Mouse (Mus musculus): ENCODE results near the gene Mrgprb3. TPM values are rescaled to one million over a fixed set of nuclear protein-coding genes. Genes with fewer than 3 reads are reported as not detected.

Gene Mrgprb3
- not detected in 2 replicates for polyA plus RNA-seq (2014; fragmentation: Nextera tagmentation; extraction: Ambion mirVana)

DNA sequence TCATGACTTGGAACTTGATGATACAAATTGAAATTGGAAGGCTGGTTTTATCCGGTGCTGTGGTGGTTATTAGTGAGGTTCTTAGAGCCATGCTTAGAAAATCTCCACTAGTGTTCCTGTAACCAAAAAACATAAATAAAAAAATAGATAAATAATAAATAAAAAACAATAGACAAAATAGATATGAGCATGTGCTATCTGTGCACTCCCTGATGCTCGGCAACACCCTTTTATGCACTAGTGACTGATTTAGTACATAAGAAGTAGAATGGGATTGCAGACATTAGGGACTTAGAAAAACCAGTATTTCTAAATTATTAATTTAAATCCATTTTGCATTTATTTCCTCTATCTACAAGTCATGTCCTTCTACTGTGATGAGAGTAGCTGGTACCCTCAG, at the start of gene Mrgprb3:
Gene Mrgprb3, minus strand, starts transcription at position 101 of the 400 bp plus-strand sequence.
- Histone ChIP-seq H3K4me1 (ENCODE audit: control insufficient read depth, insufficient read depth, low read length) (no peaks in the 10 kb centered on the region), H3K27ac (ENCODE audit: low read depth, low read length) (no peak within 1 kb of the TSS), H3K4me3 (ENCODE audit: low read depth, low read length) (no peak within 1 kb of the TSS), H3K9me3 (replicated peaks; ENCODE audit: control insufficient read depth, low read length) (no peaks in the 10 kb centered on the region), H3K9ac (ENCODE audit: low read depth, low read length) (no peak within 1 kb of the TSS), H3K4me2 (no peak within 1 kb of the TSS), H3K27me3 (ENCODE audit: control insufficient read depth, insufficient read depth, low read length) (no peaks in the 10 kb centered on the region), H3K36me3 (ENCODE audit: control insufficient read depth, insufficient read depth, low read length) (no peaks in the 10 kb centered on the region)
- ATAC-seq (replicated peaks; ENCODE audit: insufficient number of reproducible peaks, low FRiP score, low TSS enrichment) = no peak
- WGBS (ENCODE audit: insufficient replicate concordance) = 82% methylated on average over 2 of the region's 2 CpGs

Other genes with a start within 250 kb of the Mrgprb3 start
- not detected in 2 replicates for gene Mrgprb1, start 187.5 kb downstream of the Mrgprb3 start, polyA plus RNA-seq (2014; fragmentation: Nextera tagmentation; extraction: Ambion mirVana)
- not detected in 2 replicates for gene Mrgprx2, start 144.5 kb downstream of the Mrgprb3 start, polyA plus RNA-seq (2014; fragmentation: Nextera tagmentation; extraction: Ambion mirVana)
- not detected in 2 replicates for gene Mrgprb2, start 85.7 kb downstream of the Mrgprb3 start, polyA plus RNA-seq (2014; fragmentation: Nextera tagmentation; extraction: Ambion mirVana)
- gene Zdhhc13, start 145.2 kb upstream of the Mrgprb3 start, polyA plus RNA-seq (2014; fragmentation: Nextera tagmentation; extraction: Ambion mirVana) = 36.1 and 41.8 TPM in 2 replicates
- 1,436 and 1,472 TPM in 2 replicates for gene Csrp3, start 204.2 kb upstream of the Mrgprb3 start, polyA plus RNA-seq (2014; fragmentation: Nextera tagmentation; extraction: Ambion mirVana)
- gene E2f8, start 237.8 kb upstream of the Mrgprb3 start, polyA plus RNA-seq (2014; fragmentation: Nextera tagmentation; extraction: Ambion mirVana) = 20.7 and 22.7 TPM in 2 replicates

Measured in heart, embryonic 11.5 days (tissue).